Mouse (Mus musculus) adrenal gland, adult 8-10 months (tissue): ENCODE measurements around the gene Herpud1. TPM values are rescaled to one million over a fixed set of nuclear protein-coding genes. Genes with fewer than 3 reads are reported as not detected.

ENCODE experiments used
- total RNA-seq, 4 experiments: library from RNA; stranded (reverse); gene quantifications; 2 replicates each; pipeline ENCODE4 v1.2.4; 2022

Herpud1 gene
- total RNA-seq, 4 experiments from 2014 or later = 112 to 129 (median 123) TPM

Other genes starting within 250 kb of the Herpud1 start
- gene Mt4, start 249.2 kb upstream of the Herpud1 start, total RNA-seq = not detected
- 10 to 100 TPM in 2 of 4 experiments, 1 to 10 TPM in 2; 7.4 to 11.2 (median 9.6) TPM for gene Mt3, start 233.8 kb upstream of the Herpud1 start, total RNA-seq
- 100 to 1,000 TPM; 120 to 244 (median 215) TPM for gene Mt2, start 213.8 kb upstream of the Herpud1 start, total RNA-seq
- gene Mt1, start 207.4 kb upstream of the Herpud1 start, total RNA-seq = 100 to 1,000 TPM; 179 to 332 (median 286) TPM
- 10 to 100 TPM; 14.4 to 19.4 (median 17.0) TPM for gene Nup93, start 171.9 kb upstream of the Herpud1 start, total RNA-seq
- gene Slc12a3, start 57.2 kb upstream of the Herpud1 start, total RNA-seq = under 1 TPM in 1 of 4 experiments, not detected in 3; 0.16 TPM
- gene Nlrc5, start 47.9 kb downstream of the Herpud1 start, total RNA-seq = 10 to 100 TPM in 2 of 4 experiments, 1 to 10 TPM in 2; 5.3 to 15.3 (median 9.0) TPM
- gene Cpne2, start 146.6 kb downstream of the Herpud1 start, total RNA-seq = 10 to 100 TPM; 15.9 to 29.0 (median 22.4) TPM
- 10 to 100 TPM; 20.4 to 30.0 (median 22.5) TPM for gene Rspry1, start 215.5 kb downstream of the Herpud1 start, total RNA-seq
- gene Fam192a, start 215.6 kb downstream of the Herpud1 start, total RNA-seq = 10 to 100 TPM; 35.4 to 45.5 (median 42.4) TPM